Mouse (Mus musculus): ENCODE results near the gene Siglecf. TPM values are rescaled to one million over a fixed set of nuclear protein-coding genes. Genes with fewer than 3 reads are reported as not detected.
"Not testable (repeated sequence)": the region's sequence is repeated elsewhere in the genome, so short reads cannot be mapped to it uniquely, and the experiment has no call there.

The Siglecf gene
- polyA plus RNA-seq, 1 experiment from 2014 or later = 0.18 TPM

DNA sequence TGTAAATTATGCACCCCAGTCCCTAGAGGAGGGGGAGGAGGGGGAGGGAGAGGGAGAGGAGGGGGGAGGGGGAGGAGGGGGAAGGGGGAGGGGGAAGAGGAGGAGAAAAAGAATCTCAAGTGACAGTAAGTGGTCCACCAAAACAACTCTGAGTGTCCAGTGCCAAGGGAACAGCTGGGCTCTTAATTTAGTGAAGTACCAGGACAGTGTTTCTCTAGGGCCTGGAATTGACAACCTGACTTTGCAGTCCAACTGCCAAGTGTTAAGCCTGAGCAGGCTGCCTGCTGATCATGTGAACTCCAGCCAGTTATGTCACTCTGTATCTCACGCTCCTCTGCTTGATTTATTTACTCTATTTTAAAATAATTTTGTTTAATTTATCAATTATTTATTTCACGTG lies 17.2 kb upstream of the Siglecf start:
- no peaks in the 10 kb centered on the region for H3K27me3 ChIP-seq (ENCODE audit: control insufficient read depth, insufficient read depth, low read depth, low read length)
- no peak for ATAC-seq
- H3K9me3 ChIP-seq (replicated peaks; ENCODE audit: control insufficient read depth, low read length, poor library complexity, severe bottlenecking) = no peaks in the 10 kb centered on the region
- H3K36me3 ChIP-seq (ENCODE audit: control insufficient read depth, insufficient read depth, low read length) = no peaks in the 10 kb centered on the region
- H3K9ac ChIP-seq (ENCODE audit: low read depth, low read length) = no peak overlapping the region
- WGBS = 61% methylated on average over 2 of the region's 2 CpGs
- no peaks in the 10 kb centered on the region for H3K4me1 ChIP-seq (ENCODE audit: control insufficient read depth, insufficient read depth, low read length)
- no peak overlapping the region for H3K27ac ChIP-seq (ENCODE audit: low read length)
- H3K4me3 ChIP-seq (ENCODE audit: low read depth, low read length) = no peak overlapping the region
- H3K4me2 ChIP-seq (ENCODE audit: low read length) = no peak overlapping the region

DNA sequence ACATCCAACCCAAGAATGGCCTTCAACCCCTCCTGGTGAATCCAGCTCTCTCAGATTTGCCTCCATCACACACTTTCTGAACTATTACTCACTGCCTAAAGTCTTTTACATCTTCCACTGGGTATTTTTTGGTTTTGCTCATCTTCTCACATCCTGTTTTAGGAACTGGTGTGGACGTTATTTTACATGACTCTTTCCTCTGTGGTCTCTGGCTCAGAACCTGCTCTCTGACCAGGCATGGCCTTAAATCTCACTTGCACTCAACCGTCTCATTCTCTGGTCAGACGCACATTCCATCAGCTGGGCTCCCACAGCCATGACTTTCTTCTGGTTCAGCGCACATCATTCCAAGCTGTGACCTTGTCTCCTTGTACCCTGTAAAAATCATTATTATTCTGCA lies 10.4 kb upstream of the Siglecf start:
- 88% methylated on average over 4 of the region's 4 CpGs for WGBS
- Histone ChIP-seq H3K27ac (ENCODE audit: low read length) (no peak overlapping the region), H3K4me2 (ENCODE audit: low read length) (no peak overlapping the region), H3K36me3 (ENCODE audit: control insufficient read depth, insufficient read depth, low read length) (no peaks in the 10 kb centered on the region), H3K4me1 (ENCODE audit: control insufficient read depth, insufficient read depth, low read length) (no peaks in the 10 kb centered on the region), H3K27me3 (ENCODE audit: control insufficient read depth, insufficient read depth, low read depth, low read length) (no peaks in the 10 kb centered on the region), H3K4me3 (ENCODE audit: low read depth, low read length) (no peak overlapping the region), H3K9me3 (replicated peaks; ENCODE audit: control insufficient read depth, low read length, poor library complexity, severe bottlenecking) (no peaks in the 10 kb centered on the region), H3K9ac (ENCODE audit: low read depth, low read length) (no peak overlapping the region)
- ATAC-seq = no peak

DNA sequence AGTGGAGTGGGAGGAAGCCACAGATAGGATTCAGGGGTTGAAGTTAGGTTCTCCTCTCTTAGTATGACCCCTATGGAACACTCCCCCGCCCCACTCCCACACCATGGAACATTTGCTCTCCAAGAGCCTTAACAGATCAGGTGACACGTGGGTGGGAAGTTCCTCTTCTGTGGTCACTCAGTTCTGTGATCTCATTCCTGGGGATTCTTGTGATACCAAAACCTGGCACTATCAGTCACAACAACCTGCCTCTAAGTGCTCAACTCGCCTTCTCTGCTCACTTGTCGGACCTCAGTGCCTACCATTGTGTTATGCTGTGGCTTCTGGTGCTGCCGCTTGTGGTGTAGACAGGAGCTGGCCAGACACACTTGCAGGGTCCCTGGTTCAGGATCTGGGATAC lies 8.0 kb upstream of the Siglecf start:
- Histone ChIP-seq H3K4me1 (ENCODE audit: control insufficient read depth, insufficient read depth, low read length) (no peaks in the 10 kb centered on the region), H3K9ac (ENCODE audit: low read depth, low read length) (no peak overlapping the region), H3K27ac (ENCODE audit: low read length) (no peak overlapping the region), H3K36me3 (ENCODE audit: control insufficient read depth, insufficient read depth, low read length) (no peaks in the 10 kb centered on the region), H3K4me2 (ENCODE audit: low read length) (no peak overlapping the region), H3K27me3 (ENCODE audit: control insufficient read depth, insufficient read depth, low read depth, low read length) (no peaks in the 10 kb centered on the region), H3K4me3 (ENCODE audit: low read depth, low read length) (no peak overlapping the region), H3K9me3 (replicated peaks; ENCODE audit: control insufficient read depth, low read length, poor library complexity, severe bottlenecking) (no peaks in the 10 kb centered on the region)
- 87% methylated on average over 5 of the region's 5 CpGs for WGBS
- ATAC-seq = no peak

DNA sequence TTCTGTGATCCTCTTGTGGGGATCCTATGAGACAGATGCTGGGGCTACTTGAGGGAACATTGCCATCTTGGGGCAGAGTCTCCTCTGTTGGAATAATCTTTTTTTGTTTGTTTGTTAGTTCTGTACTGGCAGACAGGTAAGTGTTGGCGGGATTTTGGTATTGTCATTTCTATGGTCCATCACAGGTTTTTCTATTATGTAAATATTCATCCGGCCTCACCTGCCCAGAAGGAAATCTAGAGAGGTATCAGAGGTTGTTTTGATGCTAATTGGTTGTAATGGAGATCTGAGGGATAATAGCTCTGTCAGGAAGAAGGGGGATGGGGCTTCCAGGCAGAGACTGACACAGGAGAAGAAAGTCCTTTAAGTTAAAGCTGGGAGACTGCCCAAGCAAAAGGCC lies 7.1 kb upstream of the Siglecf start:
- 81% methylated on average over 2 of the region's 2 CpGs for WGBS
- Histone ChIP-seq H3K27ac (ENCODE audit: low read length) (no peak overlapping the region), H3K9ac (ENCODE audit: low read depth, low read length) (no peak overlapping the region), H3K9me3 (replicated peaks; ENCODE audit: control insufficient read depth, low read length, poor library complexity, severe bottlenecking) (no peaks in the 10 kb centered on the region), H3K4me2 (ENCODE audit: low read length) (no peak overlapping the region), H3K4me3 (ENCODE audit: low read depth, low read length) (no peak overlapping the region), H3K4me1 (ENCODE audit: control insufficient read depth, insufficient read depth, low read length) (no peaks in the 10 kb centered on the region), H3K36me3 (ENCODE audit: control insufficient read depth, insufficient read depth, low read length) (no peaks in the 10 kb centered on the region), H3K27me3 (ENCODE audit: control insufficient read depth, insufficient read depth, low read depth, low read length) (no peaks in the 10 kb centered on the region)
- no peak for ATAC-seq

DNA sequence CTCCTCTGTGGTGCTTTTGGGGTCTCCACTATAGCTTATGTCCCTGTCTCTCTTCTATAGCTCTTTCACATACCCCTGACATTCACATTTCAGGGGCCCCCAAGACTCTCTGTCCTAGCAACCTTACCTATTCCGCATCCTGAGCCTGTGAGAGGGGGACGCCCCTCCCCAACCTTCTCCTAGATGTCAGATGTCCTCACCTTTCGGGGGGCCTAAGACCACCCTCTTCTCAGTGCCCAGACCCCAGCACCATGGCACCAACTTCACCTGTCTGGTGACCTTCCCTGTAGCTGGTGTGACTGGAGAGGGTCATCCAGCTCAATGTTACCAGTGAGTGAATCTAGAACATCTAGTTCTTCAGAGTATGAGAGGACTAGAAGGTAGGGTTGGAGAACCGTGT lies 6.7 kb upstream of the Siglecf start:
- no peak for ATAC-seq
- Histone ChIP-seq H3K9ac (ENCODE audit: low read depth, low read length) (no peak overlapping the region), H3K4me2 (ENCODE audit: low read length) (no peak overlapping the region), H3K4me3 (ENCODE audit: low read depth, low read length) (no peak overlapping the region), H3K27me3 (ENCODE audit: control insufficient read depth, insufficient read depth, low read depth, low read length) (no peaks in the 10 kb centered on the region), H3K4me1 (ENCODE audit: control insufficient read depth, insufficient read depth, low read length) (no peaks in the 10 kb centered on the region), H3K27ac (ENCODE audit: low read length) (no peak overlapping the region), H3K9me3 (replicated peaks; ENCODE audit: control insufficient read depth, low read length, poor library complexity, severe bottlenecking) (no peaks in the 10 kb centered on the region), H3K36me3 (ENCODE audit: control insufficient read depth, insufficient read depth, low read length) (no peaks in the 10 kb centered on the region)
- WGBS = 79% methylated on average over 4 of the region's 4 CpGs

DNA sequence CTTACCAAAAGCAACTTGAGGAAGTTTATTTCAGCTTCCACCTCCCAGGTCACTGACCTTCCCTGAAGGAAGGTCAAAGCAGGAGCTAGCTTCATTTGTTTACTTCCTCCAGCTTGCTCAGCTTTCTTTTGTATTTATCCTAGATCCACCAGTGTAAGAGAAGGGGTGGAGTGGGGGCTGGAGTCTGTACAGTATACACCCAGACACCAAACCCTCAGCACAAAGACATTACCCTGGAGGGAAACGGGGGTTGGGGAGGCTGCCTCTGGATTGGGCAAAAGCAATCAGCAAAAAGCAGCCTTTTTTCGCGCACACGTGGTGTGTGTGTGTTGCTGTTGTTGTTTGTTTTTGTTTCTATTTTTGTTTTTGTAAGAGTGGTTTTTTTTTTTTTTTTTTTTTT lies 5.0 kb upstream of the Siglecf start:
- H3K4me3 ChIP-seq (ENCODE audit: low read depth, low read length) = no peak overlapping the region
- no peak for ATAC-seq
- H3K9ac ChIP-seq (ENCODE audit: low read depth, low read length) = no peak overlapping the region
- no peaks in the 10 kb centered on the region for H3K9me3 ChIP-seq (replicated peaks; ENCODE audit: control insufficient read depth, low read length, poor library complexity, severe bottlenecking)
- H3K4me2 ChIP-seq (ENCODE audit: low read length) = no peak overlapping the region
- no peak overlapping the region for H3K27ac ChIP-seq (ENCODE audit: low read length)
- H3K36me3 ChIP-seq (ENCODE audit: control insufficient read depth, insufficient read depth, low read length) = no peaks in the 10 kb centered on the region
- 78% methylated on average over 4 of the region's 4 CpGs for WGBS
- H3K27me3 ChIP-seq (ENCODE audit: control insufficient read depth, insufficient read depth, low read depth, low read length) = no peaks in the 10 kb centered on the region
- no peaks in the 10 kb centered on the region for H3K4me1 ChIP-seq (ENCODE audit: control insufficient read depth, insufficient read depth, low read length)

DNA sequence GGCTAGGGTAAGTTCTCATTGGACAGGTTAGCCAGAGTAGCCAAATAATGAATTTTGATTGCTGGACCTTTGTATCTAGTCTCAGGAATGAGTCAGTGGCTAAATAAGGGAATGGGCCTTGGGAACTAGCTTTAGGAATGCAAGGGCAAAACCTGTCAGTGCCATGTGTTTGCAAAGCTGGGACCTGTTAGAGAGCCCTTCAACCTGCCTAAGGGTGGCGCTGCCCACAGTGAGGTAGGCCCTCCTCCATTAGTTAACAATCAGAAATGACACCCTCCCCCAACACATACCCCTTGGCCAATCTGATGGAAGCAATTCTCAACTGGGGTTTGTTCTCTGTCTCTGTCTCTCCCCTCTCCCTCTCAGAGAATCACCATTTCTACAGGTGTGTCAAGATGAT lies 4.6 kb upstream of the Siglecf start:
- Histone ChIP-seq H3K4me1 (ENCODE audit: control insufficient read depth, insufficient read depth, low read length) (no peaks in the 10 kb centered on the region), H3K9ac (ENCODE audit: low read depth, low read length) (no peak overlapping the region), H3K27ac (ENCODE audit: low read length) (no peak overlapping the region), H3K9me3 (replicated peaks; ENCODE audit: control insufficient read depth, low read length, poor library complexity, severe bottlenecking) (no peaks in the 10 kb centered on the region), H3K27me3 (ENCODE audit: control insufficient read depth, insufficient read depth, low read depth, low read length) (no peaks in the 10 kb centered on the region), H3K36me3 (ENCODE audit: control insufficient read depth, insufficient read depth, low read length) (no peaks in the 10 kb centered on the region), H3K4me3 (ENCODE audit: low read depth, low read length) (no peak overlapping the region), H3K4me2 (ENCODE audit: low read length) (no peak overlapping the region)
- no peak for ATAC-seq
- WGBS = 63% methylated on average over 1 of the region's 1 CpGs

DNA sequence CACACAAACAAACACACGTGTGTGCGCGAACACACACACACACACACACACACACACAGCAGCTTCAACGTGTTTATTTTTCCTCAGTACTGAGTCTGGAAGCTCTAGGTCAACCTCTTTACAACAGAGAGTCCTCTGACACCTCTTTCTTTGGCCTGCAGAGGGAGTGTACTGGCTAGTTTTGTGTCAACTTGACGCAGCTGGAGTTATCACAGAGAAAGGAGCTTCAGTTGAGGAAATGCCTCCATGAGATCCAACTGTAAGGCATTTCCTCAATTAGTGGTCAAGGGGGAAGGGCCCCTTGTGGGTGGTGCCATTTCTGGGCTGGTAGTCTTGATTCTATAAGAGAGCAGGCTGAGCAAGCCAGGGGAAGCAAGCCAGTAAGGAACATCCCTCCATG lies 1.5 kb upstream of the Siglecf start:
- H3K27me3 ChIP-seq (ENCODE audit: control insufficient read depth, insufficient read depth, low read depth, low read length); ATAC-seq; H3K4me2 ChIP-seq (ENCODE audit: low read length); H3K27ac ChIP-seq (ENCODE audit: low read length); H3K36me3 ChIP-seq (ENCODE audit: control insufficient read depth, insufficient read depth, low read length); H3K9ac ChIP-seq (ENCODE audit: low read depth, low read length); H3K9me3 ChIP-seq (replicated peaks; ENCODE audit: control insufficient read depth, low read length, poor library complexity, severe bottlenecking); H3K4me1 ChIP-seq (ENCODE audit: control insufficient read depth, insufficient read depth, low read length); H3K4me3 ChIP-seq (ENCODE audit: low read depth, low read length): not testable (repeated sequence)
- 73% methylated on average over 5 of the region's 5 CpGs for WGBS

DNA sequence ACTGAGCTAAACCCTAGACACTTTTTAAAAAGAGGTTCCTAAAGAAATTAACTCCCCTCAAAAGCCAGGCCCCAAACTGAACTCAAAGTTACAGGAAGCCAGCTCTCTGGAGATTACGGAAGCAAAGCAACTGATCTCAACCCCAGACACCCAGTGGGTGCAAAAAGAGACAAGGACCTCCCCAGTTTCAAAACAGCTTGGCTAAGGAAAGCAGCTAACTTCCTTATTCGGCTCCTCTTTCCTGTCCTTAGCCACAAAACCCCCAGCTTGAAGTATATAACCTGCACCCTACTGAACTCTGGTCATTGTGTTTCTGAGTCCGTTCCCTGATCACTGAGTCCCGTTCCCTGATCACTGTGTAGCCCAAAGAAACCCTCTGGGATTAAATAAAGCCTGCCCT lies 2.0 kb downstream of the Siglecf start:
- 68% methylated on average over 4 of the region's 4 CpGs for WGBS
- ATAC-seq = no peak
- Histone ChIP-seq H3K4me1 (ENCODE audit: control insufficient read depth, insufficient read depth, low read length) (no peaks in the 10 kb centered on the region), H3K36me3 (ENCODE audit: control insufficient read depth, insufficient read depth, low read length) (no peaks in the 10 kb centered on the region), H3K4me2 (ENCODE audit: low read length) (no peak overlapping the region), H3K9ac (ENCODE audit: low read depth, low read length) (no peak overlapping the region), H3K4me3 (ENCODE audit: low read depth, low read length) (no peak overlapping the region), H3K9me3 (replicated peaks; ENCODE audit: control insufficient read depth, low read length, poor library complexity, severe bottlenecking) (no peaks in the 10 kb centered on the region), H3K27ac (ENCODE audit: low read length) (no peak overlapping the region), H3K27me3 (ENCODE audit: control insufficient read depth, insufficient read depth, low read depth, low read length) (no peaks in the 10 kb centered on the region)

DNA sequence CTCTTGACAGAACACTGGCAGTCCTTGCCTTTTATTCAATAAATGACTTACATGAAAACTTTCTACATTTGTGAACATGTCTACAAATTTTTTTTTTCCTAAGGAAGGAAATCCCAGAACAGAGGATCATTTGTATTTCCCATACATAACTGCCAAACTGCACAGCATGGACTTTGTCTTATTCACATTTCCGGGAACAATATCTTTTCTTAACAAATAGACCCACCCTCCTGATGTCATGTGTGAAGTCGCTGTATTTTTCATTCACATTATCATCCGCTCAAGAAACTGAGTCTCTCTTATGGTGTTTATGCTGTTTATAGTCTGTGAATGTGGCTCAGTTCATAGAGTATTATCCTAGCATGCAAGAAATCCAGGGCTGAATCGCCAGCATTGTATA lies 2.6 kb downstream of the Siglecf start:
- WGBS = 86% methylated on average over 4 of the region's 4 CpGs
- ATAC-seq = no peak
- Histone ChIP-seq H3K4me3 (ENCODE audit: low read depth, low read length) (no peak overlapping the region), H3K9ac (ENCODE audit: low read depth, low read length) (no peak overlapping the region), H3K4me1 (ENCODE audit: control insufficient read depth, insufficient read depth, low read length) (no peaks in the 10 kb centered on the region), H3K27ac (ENCODE audit: low read length) (no peak overlapping the region), H3K9me3 (replicated peaks; ENCODE audit: control insufficient read depth, low read length, poor library complexity, severe bottlenecking) (no peaks in the 10 kb centered on the region), H3K4me2 (ENCODE audit: low read length) (no peak overlapping the region), H3K27me3 (ENCODE audit: control insufficient read depth, insufficient read depth, low read depth, low read length) (no peaks in the 10 kb centered on the region), H3K36me3 (ENCODE audit: control insufficient read depth, insufficient read depth, low read length) (no peaks in the 10 kb centered on the region)

All from midbrain, embryonic 16.5 days (tissue).